Mouse (Mus musculus): ENCODE data around the gene Ctdnep1. TPM values are rescaled to one million over a fixed set of nuclear protein-coding genes. Genes with fewer than 3 reads are reported as not detected.

The Ctdnep1 gene
- polyA plus RNA-seq, 1 experiment = 75.8 TPM

- Histone ChIP-seq H3K27ac (ENCODE audit: insufficient read depth, low read length) (no peak overlapping the region), H3K27me3 (ENCODE audit: control insufficient read depth, insufficient read depth, low read length) (peaks cover 23% of the 10 kb centered on the region), H3K4me1 (ENCODE audit: control insufficient read depth, insufficient read depth, insufficient read length) (peaks cover 19% of the 10 kb centered on the region), H3K4me3 (ENCODE audit: extremely low read depth, insufficient read depth, insufficient read length) (peak overlapping the region; percentile 41; the same call in 1 of the 2 replicates), H3K36me3 (ENCODE audit: control insufficient read depth, insufficient read depth, low read length) (peaks cover 3% of the 10 kb centered on the region; the same call in 1 of the 2 replicates)
- 46% methylated on average over 17 of the region's 17 CpGs for WGBS
- TF ChIP-seq POLR2A (IDR thresholded peaks at IDR 0.05; ENCODE audit: low read depth, low read length) = no peak
- TF ChIP-seq CTCF (IDR thresholded peaks at IDR 0.05; ENCODE audit: extremely low read depth, insufficient read depth, insufficient read length, insufficient replicate concordance) = no peak
- no peak for DNase-seq (ENCODE audit: low read depth in 1 of 2, low spot score in 2 of 2)
These were observed 14.0 kb upstream of the Ctdnep1 start for GRCm38 (mm10) chr11:69966860-69967517.

DNA sequence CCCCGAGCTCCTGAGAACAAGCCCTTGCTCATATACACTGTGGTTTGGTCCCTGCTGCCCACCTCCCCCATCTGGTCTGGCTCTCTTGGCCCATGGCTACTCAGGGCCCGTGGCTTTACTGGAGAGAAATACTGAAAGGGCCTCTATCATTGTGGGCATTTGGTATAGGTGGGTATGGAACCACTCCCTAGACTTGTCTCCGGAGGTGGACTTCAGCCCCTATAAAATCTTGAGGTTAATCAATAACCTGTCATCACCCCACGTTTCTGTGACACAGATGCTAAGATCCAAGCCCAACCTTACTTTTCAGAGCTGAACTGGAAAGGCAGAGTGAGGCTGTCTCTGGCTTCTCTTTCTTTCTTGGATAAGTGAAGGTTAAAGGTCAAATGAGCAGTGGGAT, 12.2 kb upstream of the Ctdnep1 start:
- peaks cover 23% of the 10 kb centered on the region for H3K27me3 ChIP-seq (ENCODE audit: control insufficient read depth, insufficient read depth, low read length)
- peaks cover 4% of the 10 kb centered on the region; the same call in 1 of the 2 replicates for H3K36me3 ChIP-seq (ENCODE audit: control insufficient read depth, insufficient read depth, low read length)
- H3K4me1 ChIP-seq (ENCODE audit: control insufficient read depth, insufficient read depth, insufficient read length) = peaks cover 19% of the 10 kb centered on the region
- DNase-seq (ENCODE audit: low read depth in 1 of 2, low spot score in 2 of 2) = no peak
- H3K27ac ChIP-seq (ENCODE audit: insufficient read depth, low read length) = no peak overlapping the region
- TF ChIP-seq CTCF (IDR thresholded peaks at IDR 0.05; ENCODE audit: extremely low read depth, insufficient read depth, insufficient read length, insufficient replicate concordance) (no peak), POLR2A (IDR thresholded peaks at IDR 0.05; ENCODE audit: low read depth, low read length) (no peak)
- WGBS = 86% methylated on average over 4 of the region's 4 CpGs
- no peak overlapping the region for H3K4me3 ChIP-seq (ENCODE audit: extremely low read depth, insufficient read depth, insufficient read length)

GRCm38 (mm10) chr11:69970222-69970621, 10.7 kb upstream of the Ctdnep1 start:
- Histone ChIP-seq H3K36me3 (ENCODE audit: control insufficient read depth, insufficient read depth, low read length) (peaks cover 11% of the 10 kb centered on the region), H3K27me3 (ENCODE audit: control insufficient read depth, insufficient read depth, low read length) (peaks cover 15% of the 10 kb centered on the region), H3K4me1 (ENCODE audit: control insufficient read depth, insufficient read depth, insufficient read length) (peaks cover 19% of the 10 kb centered on the region), H3K27ac (ENCODE audit: insufficient read depth, low read length) (no peak overlapping the region), H3K4me3 (ENCODE audit: extremely low read depth, insufficient read depth, insufficient read length) (no peak overlapping the region)
- no peak for DNase-seq (ENCODE audit: low read depth in 1 of 2, low spot score in 2 of 2)
- no peak for TF ChIP-seq CTCF (IDR thresholded peaks at IDR 0.05; ENCODE audit: extremely low read depth, insufficient read depth, insufficient read length, insufficient replicate concordance)
- no peak for TF ChIP-seq POLR2A (IDR thresholded peaks at IDR 0.05; ENCODE audit: low read depth, low read length)
- WGBS = 62% methylated on average over 6 of the region's 6 CpGs

DNA sequence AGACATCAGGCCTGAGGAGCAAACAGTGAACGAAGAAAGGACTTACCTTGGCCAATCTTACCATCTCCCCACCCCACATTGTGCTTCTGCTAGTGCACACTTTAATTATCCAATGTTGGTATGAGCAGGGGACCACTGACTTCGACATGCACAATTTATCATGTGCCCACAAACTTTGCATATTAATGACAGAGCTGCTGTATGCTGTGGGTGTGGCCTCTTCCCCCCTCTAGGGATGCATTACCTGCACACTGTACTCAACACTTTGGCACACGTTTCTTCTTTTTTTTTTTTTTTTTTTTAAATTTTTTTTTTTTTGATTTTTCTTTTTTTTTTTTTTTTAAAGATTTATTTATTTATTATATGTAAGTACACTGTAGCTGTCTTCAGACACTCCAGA, 10.2 kb upstream of the Ctdnep1 start:
- TF ChIP-seq POLR2A (IDR thresholded peaks at IDR 0.05; ENCODE audit: low read depth, low read length) (no peak), CTCF (IDR thresholded peaks at IDR 0.05; ENCODE audit: extremely low read depth, insufficient read depth, insufficient read length, insufficient replicate concordance) (no peak)
- Histone ChIP-seq H3K4me3 (ENCODE audit: extremely low read depth, insufficient read depth, insufficient read length) (no peak overlapping the region), H3K4me1 (ENCODE audit: control insufficient read depth, insufficient read depth, insufficient read length) (peaks cover 16% of the 10 kb centered on the region), H3K27me3 (ENCODE audit: control insufficient read depth, insufficient read depth, low read length) (peaks cover 10% of the 10 kb centered on the region), H3K36me3 (ENCODE audit: control insufficient read depth, insufficient read depth, low read length) (peaks cover 11% of the 10 kb centered on the region), H3K27ac (ENCODE audit: insufficient read depth, low read length) (no peak overlapping the region)
- WGBS = 45% methylated on average over 3 of the region's 3 CpGs
- DNase-seq (ENCODE audit: low read depth in 1 of 2, low spot score in 2 of 2) = no peak

DNA sequence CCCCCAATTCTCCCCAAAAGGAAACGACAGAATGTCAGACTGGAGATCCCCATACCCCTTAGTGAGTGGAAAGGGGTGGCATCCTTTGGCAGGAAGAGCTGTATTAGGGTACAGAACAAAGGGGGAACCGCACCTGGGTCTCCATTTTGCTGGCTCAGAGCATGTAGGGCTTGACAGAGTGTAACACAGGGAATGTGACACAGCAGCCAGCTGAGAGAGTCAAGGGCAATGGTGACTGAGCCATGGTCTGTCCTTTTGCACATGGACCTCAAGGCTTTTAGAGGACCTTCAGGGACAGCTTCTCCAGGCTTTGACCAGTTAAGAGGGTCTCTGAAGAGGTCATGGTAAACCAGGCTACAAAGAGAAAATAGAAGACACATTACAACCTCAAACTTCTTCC, 6.0 kb upstream of the Ctdnep1 start:
- DNase-seq (ENCODE audit: low read depth in 1 of 2, low spot score in 2 of 2) = no peak
- TF ChIP-seq CTCF (IDR thresholded peaks at IDR 0.05; ENCODE audit: extremely low read depth, insufficient read depth, insufficient read length, insufficient replicate concordance) (no peak), POLR2A (IDR thresholded peaks at IDR 0.05; ENCODE audit: low read depth, low read length) (no peak)
- 94% methylated on average over 2 of the region's 2 CpGs for WGBS
- H3K4me1 ChIP-seq (ENCODE audit: control insufficient read depth, insufficient read depth, insufficient read length) = peaks cover 5% of the 10 kb centered on the region; the same call in 1 of the 2 replicates
- H3K27me3 ChIP-seq (ENCODE audit: control insufficient read depth, insufficient read depth, low read length) = no peaks in the 10 kb centered on the region
- H3K36me3 ChIP-seq (ENCODE audit: control insufficient read depth, insufficient read depth, low read length) = peaks cover 11% of the 10 kb centered on the region
- H3K4me3 ChIP-seq (ENCODE audit: extremely low read depth, insufficient read depth, insufficient read length) = no peak overlapping the region
- H3K27ac ChIP-seq (ENCODE audit: insufficient read depth, low read length) = no peak overlapping the region

GRCm38 (mm10) chr11:69976271-69976670, 4.7 kb upstream of the Ctdnep1 start:
- TF ChIP-seq POLR2A (IDR thresholded peaks at IDR 0.05; ENCODE audit: low read depth, low read length) (no peak), CTCF (IDR thresholded peaks at IDR 0.05; ENCODE audit: extremely low read depth, insufficient read depth, insufficient read length, insufficient replicate concordance) (no peak)
- WGBS = 84% methylated on average over 4 of the region's 4 CpGs
- Histone ChIP-seq H3K27ac (ENCODE audit: insufficient read depth, low read length) (no peak overlapping the region), H3K27me3 (ENCODE audit: control insufficient read depth, insufficient read depth, low read length) (no peaks in the 10 kb centered on the region), H3K36me3 (ENCODE audit: control insufficient read depth, insufficient read depth, low read length) (peaks cover 11% of the 10 kb centered on the region), H3K4me3 (ENCODE audit: extremely low read depth, insufficient read depth, insufficient read length) (no peak overlapping the region), H3K4me1 (ENCODE audit: control insufficient read depth, insufficient read depth, insufficient read length) (no peaks in the 10 kb centered on the region; the same call in 1 of the 2 replicates)
- DNase-seq (ENCODE audit: low read depth in 1 of 2, low spot score in 2 of 2) = no peak

DNA sequence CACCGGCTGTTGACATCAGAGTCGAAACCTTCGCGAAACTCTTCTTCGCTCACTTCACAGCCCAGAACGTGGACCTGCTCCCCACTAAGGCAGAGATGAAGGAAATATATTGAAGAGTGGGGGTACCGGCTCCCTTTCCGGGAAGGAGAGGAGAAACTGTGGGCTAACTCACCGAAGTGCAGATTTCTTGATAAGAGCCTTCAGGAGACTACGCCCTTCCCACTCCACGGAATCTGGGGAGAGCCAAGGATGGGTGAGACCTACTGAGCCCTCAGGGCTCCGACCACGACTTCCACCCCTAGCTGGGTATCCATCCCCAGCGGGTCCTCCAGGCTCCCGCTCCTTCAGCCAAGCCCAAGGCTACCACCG, 1.1 kb upstream of the Ctdnep1 start:
- DNase-seq (ENCODE audit: low read depth in 1 of 2, low spot score in 2 of 2) = no peak
- no peaks in the 10 kb centered on the region for H3K27me3 ChIP-seq (ENCODE audit: control insufficient read depth, insufficient read depth, low read length)
- H3K4me1 ChIP-seq (ENCODE audit: control insufficient read depth, insufficient read depth, insufficient read length) = peaks cover 6% of the 10 kb centered on the region; the same call in 1 of the 2 replicates
- peak overlapping the region; percentile 84 for H3K4me3 ChIP-seq (ENCODE audit: extremely low read depth, insufficient read depth, insufficient read length)
- TF ChIP-seq POLR2A (IDR thresholded peaks at IDR 0.05; ENCODE audit: low read depth, low read length) (no peak), CTCF (IDR thresholded peaks at IDR 0.05; ENCODE audit: extremely low read depth, insufficient read depth, insufficient read length, insufficient replicate concordance) (no peak)
- peaks cover 9% of the 10 kb centered on the region for H3K36me3 ChIP-seq (ENCODE audit: control insufficient read depth, insufficient read depth, low read length)
- WGBS = 4% methylated on average over 16 of the region's 16 CpGs
- peak overlapping the region; percentile 81 for H3K27ac ChIP-seq (ENCODE audit: insufficient read depth, low read length)

Data from spleen, adult 2 months (tissue).